Mouse (Mus musculus) kidney, adult 2 months (tissue): Measurements from ENCODE around the gene Otop3. TPM values are rescaled to one million over a fixed set of nuclear protein-coding genes. Genes with fewer than 3 reads are reported as not detected.
A peak's percentile ranks its signal among the peaks of the same experiment; 100 is the strongest.

Experiments
- DNase-seq: peaks from one replicate; pipeline ENCODE4 v3.0.0; 2021
- H3K27ac ChIP-seq: fragments of 200-500 bp; 2 replicates; pipeline ENCODE4 v1.5.1; 2012; ENCODE audit warnings: low read depth, low read length, control low read depth, inconsistent platforms; ENCODE audit not compliant: insufficient read depth
- H3K27me3 ChIP-seq: fragments of 200-500 bp; replicated peaks from 2 replicates; pipeline ENCODE4 v1.6.1; 2012; ENCODE audit warnings: mild to moderate bottlenecking, moderate library complexity, low read length, inconsistent platforms; ENCODE audit not compliant: control insufficient read depth, insufficient read depth
- H3K36me3 ChIP-seq: fragments of 200-500 bp; 2 replicates; pipeline ENCODE4 v1.6.1; 2012; ENCODE audit warnings: mild to moderate bottlenecking, moderate library complexity, low read length, inconsistent platforms; ENCODE audit not compliant: control insufficient read depth, insufficient read depth
- H3K4me1 ChIP-seq: fragments of 200-500 bp; 2 replicates; pipeline ENCODE4 v1.6.1; 2011; ENCODE audit warnings: low read length; ENCODE audit not compliant: control insufficient read depth, insufficient read depth
- H3K4me3 ChIP-seq: fragments of 200-500 bp; 2 replicates; pipeline ENCODE4 v1.5.1; 2011; ENCODE audit warnings: mild to moderate bottlenecking, low read depth, low read length, control low read depth; ENCODE audit not compliant: insufficient read depth
- CTCF ChIP-seq: fragments of 200-500 bp; conservative IDR thresholded peaks from 2 replicates; pipeline ENCODE4 v1.5.1; 2011; ENCODE audit warnings: low read depth, mild to moderate bottlenecking, control low read depth, low read length, moderate library complexity, mixed read lengths; ENCODE audit not compliant: insufficient read depth, insufficient read length
- POLR2A ChIP-seq: fragments of 200-500 bp; IDR thresholded peaks from one replicate; pipeline ENCODE4 v1.6.1; 2011; ENCODE audit warnings: low read depth, low read length, control low read depth
- WGBS: fragments of 180-500 bp; shearing (Covaris S2); methylation state at CpG from one replicate; pipeline ENCODE4 v1.1.7; 2018; 5-methylcytosine and 5-hydroxymethylcytosine counted together
- polyA plus RNA-seq: library from polyadenylated mRNA; depleted of rRNA; stranded (reverse); fragments of >200 nt; gene quantifications from 2 replicates; pipeline ENCODE4 v1.2.3, GENCODE M21; 2012

The Otop3 gene
- polyA plus RNA-seq, 1 experiment, result 0.13 TPM

DNA sequence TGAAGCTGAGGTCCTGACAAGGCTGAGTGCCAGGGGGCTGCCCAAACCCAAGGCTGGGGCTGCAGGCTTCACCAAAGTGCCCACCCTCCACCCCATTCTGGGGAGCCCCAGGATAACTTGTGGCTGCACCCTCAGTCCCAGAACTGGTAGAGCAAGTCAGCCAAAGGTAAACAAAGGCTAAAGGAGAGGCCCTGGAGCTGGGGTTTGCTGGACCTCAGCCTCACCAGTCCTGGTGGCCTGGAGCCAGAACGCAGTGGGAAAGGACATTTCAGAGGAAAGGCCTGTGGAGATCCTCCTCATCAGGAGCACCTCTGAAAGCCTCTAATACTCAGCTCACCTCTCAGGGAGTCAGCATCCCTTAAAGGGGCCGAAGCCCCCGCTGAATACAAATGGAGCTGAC is 29.6 kb downstream of the Otop3 start:
- H3K4me3 ChIP-seq, result no peak overlapping the region
- TF ChIP-seq POLR2A (no peak), CTCF (no peak)
- H3K36me3 ChIP-seq, result no peaks in the 10 kb centered on the region
- H3K4me1 ChIP-seq, result no peaks in the 10 kb centered on the region
- WGBS, result 88% methylated on average over 3 of the region's 3 CpGs
- H3K27me3 ChIP-seq, result no peaks in the 10 kb centered on the region
- no peak for DNase-seq
- no peak overlapping the region for H3K27ac ChIP-seq

DNA sequence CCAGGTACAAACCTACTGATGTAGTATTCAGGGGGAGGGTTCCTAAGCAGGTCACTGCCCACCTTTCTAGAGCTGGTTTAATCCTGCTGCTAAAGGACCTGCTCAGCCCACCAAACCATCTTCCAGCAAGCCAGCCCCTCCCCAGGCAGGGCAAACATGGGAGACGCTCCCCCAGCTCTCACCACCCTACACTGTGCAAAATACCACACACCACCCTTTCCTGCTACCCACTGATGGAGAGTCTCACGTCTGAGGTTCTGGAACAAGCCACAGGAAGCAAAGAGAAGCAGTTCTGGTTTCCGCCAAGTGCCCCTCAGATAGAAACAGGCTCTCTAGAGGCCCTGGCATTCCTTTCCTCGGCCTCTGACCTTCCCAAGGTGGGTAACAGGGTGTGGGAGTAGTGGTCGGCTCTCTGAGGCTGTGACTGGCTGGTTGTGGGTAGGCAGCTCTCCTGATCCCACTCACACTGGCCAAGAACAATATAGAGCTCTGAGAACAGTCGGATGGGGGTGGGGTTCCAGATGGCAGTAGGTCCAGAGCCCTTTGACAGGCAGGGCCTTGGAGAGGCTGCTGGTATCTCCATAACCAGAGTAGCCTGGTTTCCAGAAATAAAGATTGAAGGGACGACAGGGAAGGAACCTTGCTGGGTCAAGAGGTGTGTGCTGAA is 31.6 kb downstream of the Otop3 start:
- no peaks in the 10 kb centered on the region for H3K36me3 ChIP-seq
- WGBS, result 63% methylated on average over 7 of the region's 7 CpGs
- no peak for DNase-seq
- H3K27me3 ChIP-seq, result no peaks in the 10 kb centered on the region
- TF ChIP-seq CTCF, result no peak
- TF ChIP-seq POLR2A, result no peak
- no peaks in the 10 kb centered on the region for H3K4me1 ChIP-seq
- no peak overlapping the region for H3K4me3 ChIP-seq
- no peak overlapping the region for H3K27ac ChIP-seq

GRCm38 (mm10) chr11:115366706-115367394 is 32.3 kb downstream of the Otop3 start:
- DNase-seq, result no peak
- Histone ChIP-seq H3K4me3 (peak overlapping the region; percentile 60), H3K27ac (no peak overlapping the region), H3K4me1 (no peaks in the 10 kb centered on the region), H3K36me3 (no peaks in the 10 kb centered on the region), H3K27me3 (no peaks in the 10 kb centered on the region)
- TF ChIP-seq CTCF (no peak), POLR2A (no peak)
- 13% methylated on average over 28 of the region's 28 CpGs for WGBS

DNA sequence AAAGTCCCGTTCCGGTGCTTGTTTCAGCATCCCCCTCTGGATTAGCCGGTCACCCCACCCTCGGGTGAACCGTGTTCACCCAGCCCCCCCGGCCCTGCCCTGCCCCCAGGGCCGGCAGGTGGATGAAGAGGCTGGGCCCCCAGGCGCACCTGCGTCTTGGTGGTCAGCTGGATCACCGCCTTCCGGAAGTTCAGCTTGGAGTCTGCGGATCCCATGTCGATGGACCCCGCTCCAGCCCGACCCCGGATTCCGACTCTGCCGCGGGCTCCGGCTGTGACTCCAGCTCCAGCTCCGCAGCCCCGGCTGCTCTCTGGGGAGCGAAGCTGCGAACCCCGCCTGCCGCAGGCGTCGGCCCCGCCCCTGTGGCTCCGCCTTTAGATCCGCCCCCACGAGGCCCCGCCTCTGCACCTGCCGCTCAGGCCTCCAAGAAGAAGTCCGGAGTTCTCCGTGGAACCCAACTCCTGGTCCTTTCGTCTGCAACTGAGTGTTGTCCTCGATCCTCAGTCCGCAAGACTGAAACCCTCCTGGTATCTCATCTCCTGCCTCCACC is 32.9 kb downstream of the Otop3 start, which contains the start of gene Hid1:
TSS of gene Hid1 (minus strand) at position 362 of the 550 bp plus-strand sequence.
- no peak within 1 kb of the TSS for H3K27ac ChIP-seq
- peak within 1 kb of the TSS; percentile 60 for H3K4me3 ChIP-seq
- DNase-seq, result peak; percentile 89
- WGBS, result under 1% methylated on average over 39 of the region's 39 CpGs
- H3K27me3 ChIP-seq, result no peaks in the 10 kb centered on the region
- no peaks in the 10 kb centered on the region for H3K4me1 ChIP-seq
- TF ChIP-seq POLR2A (no peak), CTCF (no peak)
- no peaks in the 10 kb centered on the region for H3K36me3 ChIP-seq

DNA sequence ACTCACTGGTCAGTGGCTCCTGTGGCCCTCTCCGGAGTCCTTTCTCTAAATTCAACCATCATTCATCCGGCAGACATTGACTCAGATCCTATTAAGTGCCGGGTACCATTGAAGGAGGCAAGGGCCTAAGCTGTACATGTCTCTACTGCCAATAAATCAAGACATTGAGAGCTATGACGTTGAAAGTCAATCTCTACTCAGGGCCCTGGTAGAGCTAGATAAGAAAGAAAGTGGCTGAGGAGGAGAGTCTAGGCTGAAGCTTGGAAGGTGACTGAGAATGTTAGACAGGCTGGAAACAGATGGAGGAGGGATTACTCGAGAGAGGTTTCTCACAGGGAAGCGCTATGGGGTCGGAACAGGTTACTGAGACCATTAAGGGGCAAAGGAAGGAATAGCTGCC is 35.8 kb downstream of the Otop3 start:
- TF ChIP-seq POLR2A (no peak), CTCF (no peak)
- peaks cover 5% of the 10 kb centered on the region for H3K4me1 ChIP-seq
- H3K27ac ChIP-seq, result no peak overlapping the region
- WGBS, result 72% methylated on average over 7 of the region's 7 CpGs
- H3K36me3 ChIP-seq, result no peaks in the 10 kb centered on the region
- H3K4me3 ChIP-seq, result no peak overlapping the region
- no peak for DNase-seq
- H3K27me3 ChIP-seq, result no peaks in the 10 kb centered on the region

- H3K27me3 ChIP-seq, result no peaks in the 10 kb centered on the region
- DNase-seq, result no peak
- TF ChIP-seq CTCF (no peak), POLR2A (no peak)
- no peak overlapping the region for H3K27ac ChIP-seq
- no peaks in the 10 kb centered on the region for H3K36me3 ChIP-seq
- no peak overlapping the region for H3K4me3 ChIP-seq
- WGBS, result 75% methylated on average over 8 of the region's 8 CpGs
- H3K4me1 ChIP-seq, result peaks cover 5% of the 10 kb centered on the region
These were observed 36.8 kb downstream of the Otop3 start for GRCm38 (mm10) chr11:115371354-115371753.

GRCm38 (mm10) chr11:115372015-115372414 is 37.5 kb downstream of the Otop3 start:
- Histone ChIP-seq H3K4me3 (no peak overlapping the region), H3K4me1 (peaks cover 5% of the 10 kb centered on the region), H3K27ac (no peak overlapping the region), H3K36me3 (no peaks in the 10 kb centered on the region), H3K27me3 (no peaks in the 10 kb centered on the region)
- TF ChIP-seq POLR2A (no peak), CTCF (no peak)
- no peak for DNase-seq
- WGBS, result 79% methylated on average over 1 of the region's 1 CpGs
